Mouse (Mus musculus) C2C12 (cell line): ENCODE measurements around the gene Slc4a2. TPM values are rescaled to one million over a fixed set of nuclear protein-coding genes. Genes with fewer than 3 reads are reported as not detected.

ENCODE experiments used
- H3K27me3 ChIP-seq: one replicate; pipeline ENCODE4 v1.6.1; 2011; ENCODE audit not compliant: control insufficient read depth, insufficient read depth, insufficient read length
- H3K36me3 ChIP-seq: one replicate; pipeline ENCODE4 v1.6.1; 2011; ENCODE audit not compliant: control insufficient read depth, insufficient read depth
- H3K4me3 ChIP-seq: one replicate; pipeline ENCODE4 v1.5.1; 2011; ENCODE audit warnings: mild to moderate bottlenecking, control low read depth; ENCODE audit not compliant: poor library complexity, insufficient read depth, severe bottlenecking
- H3K79me2 ChIP-seq: one replicate; pipeline ENCODE4 v1.6.1; 2011; ENCODE audit not compliant: control insufficient read depth, insufficient read depth
- H3K79me3 ChIP-seq: one replicate; pipeline ENCODE4 v1.6.1; 2011; ENCODE audit warnings: low read depth, control low read depth
- H3ac ChIP-seq: one replicate; pipeline ENCODE3; 2011; ENCODE audit warnings: low read depth; ENCODE audit not compliant: control insufficient read depth, insufficient read length
- CEBPB ChIP-seq: IDR thresholded peaks from one replicate; pipeline ENCODE4 v1.6.1; 2011; ENCODE audit warnings: low read depth, mild to moderate bottlenecking, control low read depth, moderate library complexity
- CTCF ChIP-seq: IDR thresholded peaks from one replicate; pipeline ENCODE4 v1.5.1; 2011; ENCODE audit not compliant: control insufficient read depth, insufficient read depth, insufficient read length
- FOSL1 ChIP-seq: IDR thresholded peaks from one replicate; pipeline ENCODE4 v1.8.0; 2011; ENCODE audit warnings: mild to moderate bottlenecking, low read length; ENCODE audit not compliant: poor library complexity, insufficient read depth, severe bottlenecking
- MAX ChIP-seq: IDR thresholded peaks from one replicate; pipeline ENCODE4 v1.6.1; 2011; ENCODE audit warnings: mild to moderate bottlenecking, control low read depth
- MYOD1 ChIP-seq: IDR thresholded peaks from one replicate; pipeline ENCODE4 v1.6.1; 2011; ENCODE audit warnings: low read depth; ENCODE audit not compliant: control insufficient read depth, insufficient read length
- MYOG ChIP-seq: IDR thresholded peaks from one replicate; pipeline ENCODE4 v1.6.1; 2011; ENCODE audit not compliant: control insufficient read depth, insufficient read length; ENCODE audit errors: extremely low read depth
- USF1 ChIP-seq: IDR thresholded peaks from one replicate; pipeline ENCODE4 v1.6.1; 2011; ENCODE audit warnings: low read depth, mild to moderate bottlenecking, control low read depth, moderate library complexity
- polyA plus RNA-seq: library from polyadenylated mRNA; unstranded; fragments of >200 nt; fragmentation: generic; extraction: Trizol; gene quantifications from one replicate; pipeline ENCODE4 v1.2.1, GENCODE M21; 2012; ENCODE audit warnings: missing spikeins

Slc4a2 gene
- polyA plus RNA-seq, 1 experiment, result 76.4 TPM

- TF ChIP-seq MAX, result no peak
- TF ChIP-seq CEBPB, result no peak
- no peak for TF ChIP-seq MYOD1
- no peak for TF ChIP-seq USF1
- no peak for TF ChIP-seq MYOG
- TF ChIP-seq FOSL1, result no peak
- no peak for TF ChIP-seq CTCF
- H3K79me3 ChIP-seq, result no peaks in the 10 kb centered on the region
- no peak overlapping the region for H3ac ChIP-seq
- H3K27me3 ChIP-seq, result no peaks in the 10 kb centered on the region
- H3K79me2 ChIP-seq, result peaks cover 2% of the 10 kb centered on the region
- H3K36me3 ChIP-seq, result peaks cover 16% of the 10 kb centered on the region
- H3K4me3 ChIP-seq, result no peak overlapping the region
These were observed 6.0 kb upstream of the Slc4a2 start for GRCm38 (mm10) chr5:24417587-24417986.

GRCm38 (mm10) chr5:24420381-24420780, 3.3 kb upstream of the Slc4a2 start:
- Histone ChIP-seq H3K79me2 (peaks cover 7% of the 10 kb centered on the region), H3K79me3 (peaks cover 2% of the 10 kb centered on the region), H3K27me3 (no peaks in the 10 kb centered on the region), H3K4me3 (no peak overlapping the region), H3K36me3 (peaks cover 16% of the 10 kb centered on the region), H3ac (no peak overlapping the region)
- TF ChIP-seq MYOD1, result no peak
- no peak for TF ChIP-seq CTCF
- TF ChIP-seq FOSL1, result no peak
- no peak for TF ChIP-seq MAX
- no peak for TF ChIP-seq USF1

- Histone ChIP-seq H3ac (peak overlapping the region; percentile 76), H3K79me3 (peaks cover 15% of the 10 kb centered on the region), H3K27me3 (no peaks in the 10 kb centered on the region), H3K4me3 (peak overlapping the region; percentile 57), H3K36me3 (peaks cover 14% of the 10 kb centered on the region), H3K79me2 (peaks cover 37% of the 10 kb centered on the region)
- peak; percentile 49 for TF ChIP-seq MYOD1
- no peak for TF ChIP-seq CEBPB
- no peak for TF ChIP-seq USF1
These were observed 556 bp downstream of the Slc4a2 start for GRCm38 (mm10) chr5:24424004-24424781.

DNA sequence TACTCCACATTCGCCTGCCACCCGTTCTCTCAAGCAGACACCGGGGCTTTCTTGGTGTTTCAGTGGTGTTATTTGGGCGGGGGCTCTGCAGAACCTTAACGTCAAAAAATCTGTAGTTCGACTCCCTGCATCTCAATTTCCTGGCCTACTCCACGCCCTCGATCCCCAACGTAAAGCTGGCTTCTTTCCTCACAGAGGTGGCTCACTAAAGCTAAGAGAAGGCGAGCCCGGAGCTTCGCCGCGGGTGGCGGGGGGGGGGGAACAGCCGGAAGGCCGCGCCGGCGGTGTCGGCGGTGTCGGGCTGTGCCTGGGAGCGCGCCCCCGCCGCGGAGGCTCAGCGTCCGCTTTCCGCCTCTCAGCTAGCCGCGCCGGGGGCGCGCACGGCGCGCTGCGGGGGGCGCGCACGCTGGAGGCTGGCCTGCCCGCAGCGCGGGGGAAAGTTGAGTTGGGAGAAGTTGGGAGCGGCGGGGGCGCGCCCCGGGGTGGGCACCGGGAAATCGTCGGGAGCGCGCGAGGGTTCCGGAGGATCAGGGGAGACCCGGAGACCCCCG, 1.3 kb downstream of the Slc4a2 start:
- Histone ChIP-seq H3K4me3 (peak overlapping the region; percentile 57), H3K36me3 (peaks cover 21% of the 10 kb centered on the region), H3ac (peak overlapping the region; percentile 92), H3K79me2 (peaks cover 37% of the 10 kb centered on the region), H3K79me3 (peaks cover 15% of the 10 kb centered on the region), H3K27me3 (no peaks in the 10 kb centered on the region)
- TF ChIP-seq MYOD1 (no peak), CEBPB (no peak), USF1 (no peak), MYOG (no peak)

GRCm38 (mm10) chr5:24425421-24426036, 1.9 kb downstream of the Slc4a2 start:
- no peak for TF ChIP-seq USF1
- TF ChIP-seq MYOD1, result no peak
- TF ChIP-seq CTCF, result no peak
- no peak for TF ChIP-seq FOSL1
- no peak for TF ChIP-seq MYOG
- no peak for TF ChIP-seq MAX
- TF ChIP-seq CEBPB, result no peak
- H3ac ChIP-seq, result peak overlapping the region; percentile 92
- H3K36me3 ChIP-seq, result peaks cover 27% of the 10 kb centered on the region
- H3K79me3 ChIP-seq, result peaks cover 15% of the 10 kb centered on the region
- peaks cover 37% of the 10 kb centered on the region for H3K79me2 ChIP-seq
- H3K4me3 ChIP-seq, result peak overlapping the region; percentile 57
- no peaks in the 10 kb centered on the region for H3K27me3 ChIP-seq
